Mouse (Mus musculus): ENCODE data around the gene Synrg. TPM values are rescaled to one million over a fixed set of nuclear protein-coding genes. Genes with fewer than 3 reads are reported as not detected.

Synrg gene
- polyA plus RNA-seq, 1 experiment from 2014 or later = 9.5 TPM

DNA sequence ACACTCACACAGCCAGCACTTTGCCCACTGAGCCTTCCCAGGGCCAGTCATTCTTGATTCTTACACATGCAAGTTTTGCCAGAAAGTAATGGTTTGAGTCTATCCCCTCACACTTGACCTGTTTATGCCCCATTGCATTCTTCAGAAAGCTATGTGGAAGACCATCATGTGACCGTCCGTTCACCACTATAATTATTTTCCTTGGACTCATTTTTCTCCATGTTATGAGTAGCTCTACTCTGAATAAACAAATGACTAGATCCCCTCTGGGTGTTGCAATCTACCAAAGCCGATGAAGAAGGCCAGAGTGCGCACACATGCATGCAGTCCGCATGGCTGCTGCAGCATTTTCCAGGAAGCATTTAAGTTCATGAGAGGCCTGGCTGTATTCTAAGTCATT is 63.0 kb downstream of the Synrg start:
- 96% methylated on average over 5 of the region's 5 CpGs for WGBS
- peaks cover 11% of the 10 kb centered on the region; the same call in 1 of the 2 replicates for H3K4me1 ChIP-seq
- no peak overlapping the region for H3K27ac ChIP-seq
- H3K36me3 ChIP-seq = peaks cover 52% of the 10 kb centered on the region
- H3K9me3 ChIP-seq = no peaks in the 10 kb centered on the region
- H3K4me3 ChIP-seq = no peak overlapping the region
- H3K27me3 ChIP-seq (ENCODE audit: insufficient read depth, poor library complexity, severe bottlenecking) = peaks cover 17% of the 10 kb centered on the region; the same call in 1 of the 2 replicates
- DNase-seq (ENCODE audit: low spot score) = no peak

- Histone ChIP-seq H3K4me3 (no peak overlapping the region), H3K27me3 (ENCODE audit: insufficient read depth, poor library complexity, severe bottlenecking) (peaks cover 17% of the 10 kb centered on the region; the same call in 1 of the 2 replicates), H3K9me3 (no peaks in the 10 kb centered on the region), H3K36me3 (peaks cover 46% of the 10 kb centered on the region), H3K27ac (no peak overlapping the region), H3K4me1 (peaks cover 11% of the 10 kb centered on the region; the same call in 1 of the 2 replicates)
- DNase-seq (ENCODE audit: low spot score) = no peak
- WGBS = 50% methylated on average over 9 of the region's 9 CpGs
Observed at GRCm38 (mm10) chr11:84028271-84029028, 64.2 kb downstream of the Synrg start.

- Histone ChIP-seq H3K4me3 (no peak overlapping the region), H3K36me3 (peaks cover 12% of the 10 kb centered on the region), H3K9me3 (no peaks in the 10 kb centered on the region), H3K27ac (no peak overlapping the region), H3K27me3 (ENCODE audit: insufficient read depth, poor library complexity, severe bottlenecking) (peaks cover 17% of the 10 kb centered on the region; the same call in 1 of the 2 replicates), H3K4me1 (peaks cover 11% of the 10 kb centered on the region; the same call in 1 of the 2 replicates)
- no peak for DNase-seq (ENCODE audit: low spot score)
- 53% methylated on average over 9 of the region's 9 CpGs for WGBS
Observed at GRCm38 (mm10) chr11:84031971-84032370, 67.7 kb downstream of the Synrg start.

DNA sequence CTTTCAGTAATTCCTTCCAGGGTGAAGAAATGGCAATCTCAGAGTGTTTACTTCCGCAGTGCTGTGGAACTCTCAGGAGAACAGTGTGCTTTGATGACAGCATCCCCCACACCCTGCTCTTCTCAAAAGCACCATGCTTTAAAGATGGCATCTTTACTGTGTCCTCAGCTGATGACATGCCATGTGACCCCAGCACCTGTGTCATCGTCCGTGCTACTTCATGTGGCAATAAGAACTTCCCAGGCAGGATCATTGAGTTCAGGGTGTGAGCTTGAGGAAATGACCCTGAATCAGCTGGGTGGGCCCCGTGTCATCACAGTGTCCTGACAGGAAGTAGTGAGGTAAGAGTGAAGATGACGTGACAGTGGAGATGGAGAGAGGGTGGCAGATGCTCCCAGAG is 68.3 kb downstream of the Synrg start:
- peaks cover 11% of the 10 kb centered on the region; the same call in 1 of the 2 replicates for H3K4me1 ChIP-seq
- no peak overlapping the region for H3K27ac ChIP-seq
- peaks cover 17% of the 10 kb centered on the region; the same call in 1 of the 2 replicates for H3K27me3 ChIP-seq (ENCODE audit: insufficient read depth, poor library complexity, severe bottlenecking)
- no peaks in the 10 kb centered on the region for H3K9me3 ChIP-seq
- no peak overlapping the region for H3K4me3 ChIP-seq
- WGBS = 79% methylated on average over 5 of the region's 5 CpGs
- no peak for DNase-seq (ENCODE audit: low spot score)
- 0 out of 2 replicates have a peak, but pooled peaks cover 6% of the 10 kb centered on the region for H3K36me3 ChIP-seq

DNA sequence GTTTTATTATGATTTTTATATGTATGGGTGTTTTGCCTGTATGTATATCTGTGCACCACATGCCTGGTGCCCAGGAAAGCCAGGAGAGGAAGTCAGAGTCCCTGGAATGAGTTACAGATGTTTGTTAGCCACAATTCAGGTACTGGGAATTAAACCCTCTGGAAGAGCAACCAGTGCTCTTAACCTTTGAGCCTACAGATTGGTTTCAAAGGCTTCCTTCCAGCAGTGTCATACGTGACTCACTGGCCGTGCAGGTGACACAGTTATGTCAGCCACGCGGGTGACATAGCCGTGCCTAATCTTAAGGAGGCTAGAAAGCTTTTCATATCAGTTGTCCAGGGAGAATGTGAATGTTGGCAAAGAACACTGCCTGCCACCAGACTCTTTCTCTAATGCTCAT is 69.4 kb downstream of the Synrg start:
- Histone ChIP-seq H3K4me1 (peaks cover 2% of the 10 kb centered on the region; the same call in 1 of the 2 replicates), H3K27me3 (ENCODE audit: insufficient read depth, poor library complexity, severe bottlenecking) (peaks cover 17% of the 10 kb centered on the region; the same call in 1 of the 2 replicates), H3K4me3 (no peak overlapping the region), H3K36me3 (0 out of 2 replicates have a peak, but pooled peaks cover 4% of the 10 kb centered on the region), H3K27ac (no peak overlapping the region), H3K9me3 (no peaks in the 10 kb centered on the region)
- DNase-seq (ENCODE audit: low spot score) = no peak
- 72% methylated on average over 5 of the region's 5 CpGs for WGBS

DNA sequence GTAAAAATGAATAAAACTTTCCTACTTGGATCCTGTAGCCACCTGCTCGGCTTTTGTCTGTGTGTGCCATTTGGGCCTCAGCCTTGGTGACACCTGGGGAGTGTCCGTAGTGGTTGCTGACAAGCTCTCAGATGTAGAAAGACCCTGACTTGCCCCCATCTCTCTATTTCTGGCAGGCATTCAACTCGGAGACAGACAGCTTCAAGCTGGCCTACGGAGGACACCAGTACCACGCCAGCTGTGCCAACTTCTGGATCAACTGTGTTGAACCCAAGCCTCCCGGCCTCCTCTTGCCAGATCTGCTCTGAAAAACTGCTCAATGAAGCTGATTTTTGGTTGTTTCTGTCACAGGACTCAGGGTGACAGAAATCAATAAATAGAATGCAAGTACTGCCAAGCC is 76.4 kb downstream of the Synrg start:
- Histone ChIP-seq H3K36me3 (peaks cover 21% of the 10 kb centered on the region), H3K27ac (no peak overlapping the region), H3K9me3 (no peaks in the 10 kb centered on the region), H3K27me3 (ENCODE audit: insufficient read depth, poor library complexity, severe bottlenecking) (no peaks in the 10 kb centered on the region), H3K4me3 (no peak overlapping the region), H3K4me1 (peaks cover 22% of the 10 kb centered on the region)
- 61% methylated on average over 6 of the region's 6 CpGs for WGBS
- no peak for DNase-seq (ENCODE audit: low spot score)

DNA sequence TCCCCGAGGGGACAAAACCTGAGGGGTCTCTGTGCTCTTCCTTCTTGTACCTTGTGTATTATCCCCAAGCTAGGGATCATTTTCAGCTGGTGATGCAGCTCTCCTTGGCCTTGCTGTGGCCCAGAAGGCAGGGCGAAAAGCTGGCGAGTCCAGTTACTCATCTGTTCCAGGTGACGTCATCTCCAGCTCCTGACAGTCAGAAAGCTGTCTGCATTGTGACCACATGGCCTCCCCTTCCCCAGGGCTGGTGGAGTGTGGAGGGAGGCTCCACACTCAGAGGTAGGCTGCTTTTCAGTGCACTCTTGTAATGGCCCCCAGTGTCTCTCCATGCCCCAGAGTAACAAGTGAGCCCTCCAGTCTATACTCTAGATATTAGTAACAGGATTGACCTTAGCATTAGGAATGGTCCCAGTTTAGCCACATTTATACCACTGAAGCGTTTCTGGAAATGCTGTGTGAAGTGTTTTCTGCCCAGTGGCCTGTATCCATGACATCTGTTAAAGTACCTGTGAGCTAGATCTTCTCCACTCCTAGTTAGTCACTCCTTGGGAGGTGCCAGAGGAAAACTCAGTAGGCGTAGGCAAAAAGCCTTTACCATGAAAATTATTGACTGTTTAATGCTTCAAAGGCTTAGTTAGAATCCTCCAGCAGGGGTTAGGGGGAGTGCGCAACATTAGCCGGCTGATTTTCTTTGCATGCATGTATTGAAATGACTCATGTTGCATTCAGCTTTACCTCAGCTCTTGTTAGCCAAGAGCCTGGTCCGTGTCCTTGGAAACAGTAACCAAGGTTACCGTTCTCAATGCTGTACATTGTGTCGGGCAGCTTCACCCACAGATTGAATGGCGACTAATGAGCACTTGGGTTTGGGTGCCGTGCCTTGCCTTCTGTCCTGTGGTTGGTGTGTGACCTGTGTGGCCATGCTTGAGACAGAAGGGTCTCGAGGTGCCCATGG is 78.9 kb downstream of the Synrg start:
- Histone ChIP-seq H3K27ac (no peak overlapping the region), H3K36me3 (peaks cover 21% of the 10 kb centered on the region), H3K4me3 (no peak overlapping the region), H3K4me1 (peaks cover 27% of the 10 kb centered on the region), H3K9me3 (no peaks in the 10 kb centered on the region), H3K27me3 (ENCODE audit: insufficient read depth, poor library complexity, severe bottlenecking) (no peaks in the 10 kb centered on the region)
- DNase-seq (ENCODE audit: low spot score) = no peak
- 77% methylated on average over 14 of the region's 14 CpGs for WGBS

- no peak overlapping the region for H3K27ac ChIP-seq
- no peaks in the 10 kb centered on the region for H3K9me3 ChIP-seq
- H3K27me3 ChIP-seq (ENCODE audit: insufficient read depth, poor library complexity, severe bottlenecking) = no peaks in the 10 kb centered on the region
- no peak overlapping the region for H3K4me3 ChIP-seq
- 15% methylated on average over 1 of the region's 1 CpGs for WGBS
- DNase-seq (ENCODE audit: low spot score) = no peak
- peaks cover 21% of the 10 kb centered on the region for H3K36me3 ChIP-seq
- peaks cover 18% of the 10 kb centered on the region; the same call in 1 of the 2 replicates for H3K4me1 ChIP-seq
Observed at GRCm38 (mm10) chr11:84044988-84045387, 80.8 kb downstream of the Synrg start.

DNA sequence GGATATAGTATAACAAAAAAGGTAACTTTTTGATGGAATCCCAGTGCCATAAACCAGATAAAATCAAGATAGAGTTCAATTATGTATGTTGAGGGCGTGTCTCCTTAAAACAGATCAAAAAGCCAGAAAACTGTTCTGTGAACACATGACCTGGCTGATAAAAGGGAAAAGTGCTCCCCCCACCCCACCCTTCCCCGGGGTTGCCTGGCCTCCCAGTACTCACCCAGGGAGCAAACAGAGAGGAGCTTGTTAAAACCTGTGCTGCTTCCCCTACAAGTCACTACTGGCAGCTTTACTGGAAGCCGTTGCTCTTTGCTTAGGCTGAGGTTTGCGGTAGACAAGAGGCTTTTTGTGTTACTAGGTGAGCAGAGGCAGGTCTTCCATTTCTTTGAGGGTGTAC is 83.0 kb downstream of the Synrg start:
- no peak for DNase-seq (ENCODE audit: low spot score)
- Histone ChIP-seq H3K36me3 (0 out of 2 replicates have a peak, but pooled peaks cover 7% of the 10 kb centered on the region), H3K27ac (no peak overlapping the region), H3K4me1 (0 out of 2 replicates have a peak, but pooled peaks cover 8% of the 10 kb centered on the region), H3K27me3 (ENCODE audit: insufficient read depth, poor library complexity, severe bottlenecking) (no peaks in the 10 kb centered on the region), H3K9me3 (no peaks in the 10 kb centered on the region), H3K4me3 (no peak overlapping the region)
- WGBS = 60% methylated on average over 4 of the region's 4 CpGs

- no peak overlapping the region for H3K27ac ChIP-seq
- no peak overlapping the region for H3K4me3 ChIP-seq
- no peak for DNase-seq (ENCODE audit: low spot score)
- 83% methylated on average over 10 of the region's 10 CpGs for WGBS
- 0 out of 2 replicates have a peak, but pooled peaks cover 5% of the 10 kb centered on the region for H3K4me1 ChIP-seq
- H3K36me3 ChIP-seq = no peaks in the 10 kb centered on the region
- no peaks in the 10 kb centered on the region for H3K27me3 ChIP-seq (ENCODE audit: insufficient read depth, poor library complexity, severe bottlenecking)
- no peaks in the 10 kb centered on the region for H3K9me3 ChIP-seq
Observed at GRCm38 (mm10) chr11:84048411-84048810, 84.2 kb downstream of the Synrg start.

DNA sequence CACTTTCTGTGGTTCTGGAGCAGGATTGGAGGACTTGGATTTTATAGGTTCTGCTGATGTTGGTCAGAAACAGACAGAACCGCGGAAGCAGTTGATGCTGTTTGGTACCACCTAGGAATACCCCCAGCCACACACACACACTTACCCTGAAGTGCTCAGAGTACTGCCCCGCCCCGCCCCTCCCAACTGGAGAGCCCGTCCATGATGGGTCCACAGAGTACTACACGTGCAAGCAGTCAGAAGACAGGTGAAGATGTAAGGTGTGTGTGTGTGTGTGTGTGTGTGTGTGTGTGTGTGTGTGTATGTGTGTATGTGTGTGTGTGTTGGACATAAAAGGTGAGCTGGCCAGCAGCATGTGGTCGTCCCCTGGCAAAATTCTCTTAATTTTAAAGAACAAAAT is 88.8 kb downstream of the Synrg start:
- no peak overlapping the region for H3K4me3 ChIP-seq
- no peaks in the 10 kb centered on the region for H3K9me3 ChIP-seq
- 0 out of 2 replicates have a peak, but pooled peaks cover 3% of the 10 kb centered on the region for H3K36me3 ChIP-seq
- WGBS = 74% methylated on average over 7 of the region's 7 CpGs
- H3K4me1 ChIP-seq = peaks cover 6% of the 10 kb centered on the region; the same call in 1 of the 2 replicates
- no peak for DNase-seq (ENCODE audit: low spot score)
- H3K27me3 ChIP-seq (ENCODE audit: insufficient read depth, poor library complexity, severe bottlenecking) = no peaks in the 10 kb centered on the region
- no peak overlapping the region for H3K27ac ChIP-seq

DNA sequence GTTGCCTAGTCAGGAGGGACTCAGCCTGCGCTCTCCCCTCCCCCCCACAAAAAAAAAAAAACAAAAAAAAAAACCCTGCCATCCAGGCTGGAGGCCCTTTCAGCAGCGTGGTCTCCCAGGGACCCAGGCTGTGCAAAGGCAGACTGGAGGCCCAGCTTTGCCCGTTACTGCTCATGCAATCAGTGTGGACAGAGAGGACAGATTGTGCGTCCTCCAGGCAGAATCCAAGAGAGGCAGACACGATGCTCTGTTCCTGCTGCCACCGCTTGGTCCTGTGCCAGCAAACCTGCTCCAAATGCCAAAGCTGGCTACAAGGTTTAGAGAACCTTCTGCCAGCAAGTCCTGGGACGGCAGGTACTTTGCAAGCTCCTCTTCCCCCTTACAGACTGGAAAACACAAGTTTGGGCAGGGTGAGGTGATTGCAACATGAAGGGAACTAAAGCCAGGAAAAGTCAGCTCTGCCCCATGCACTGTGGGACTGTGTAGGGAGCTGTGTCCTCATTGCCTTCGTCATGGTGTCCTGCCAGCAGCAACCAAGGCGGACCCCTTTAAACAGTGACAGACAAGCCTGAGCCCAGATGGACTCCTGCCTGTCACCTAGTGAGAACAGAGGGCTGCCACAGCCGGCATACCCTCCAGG is 89.4 kb downstream of the Synrg start:
- Histone ChIP-seq H3K27ac (no peak overlapping the region), H3K27me3 (ENCODE audit: insufficient read depth, poor library complexity, severe bottlenecking) (no peaks in the 10 kb centered on the region), H3K4me3 (no peak overlapping the region), H3K4me1 (peaks cover 6% of the 10 kb centered on the region; the same call in 1 of the 2 replicates), H3K36me3 (0 out of 2 replicates have a peak, but pooled peaks cover 3% of the 10 kb centered on the region), H3K9me3 (no peaks in the 10 kb centered on the region)
- no peak for DNase-seq (ENCODE audit: low spot score)
- 66% methylated on average over 10 of the region's 10 CpGs for WGBS
